13 mouse cellular contexts compared by ENCODE assay signal in the genomic region with DNA sequence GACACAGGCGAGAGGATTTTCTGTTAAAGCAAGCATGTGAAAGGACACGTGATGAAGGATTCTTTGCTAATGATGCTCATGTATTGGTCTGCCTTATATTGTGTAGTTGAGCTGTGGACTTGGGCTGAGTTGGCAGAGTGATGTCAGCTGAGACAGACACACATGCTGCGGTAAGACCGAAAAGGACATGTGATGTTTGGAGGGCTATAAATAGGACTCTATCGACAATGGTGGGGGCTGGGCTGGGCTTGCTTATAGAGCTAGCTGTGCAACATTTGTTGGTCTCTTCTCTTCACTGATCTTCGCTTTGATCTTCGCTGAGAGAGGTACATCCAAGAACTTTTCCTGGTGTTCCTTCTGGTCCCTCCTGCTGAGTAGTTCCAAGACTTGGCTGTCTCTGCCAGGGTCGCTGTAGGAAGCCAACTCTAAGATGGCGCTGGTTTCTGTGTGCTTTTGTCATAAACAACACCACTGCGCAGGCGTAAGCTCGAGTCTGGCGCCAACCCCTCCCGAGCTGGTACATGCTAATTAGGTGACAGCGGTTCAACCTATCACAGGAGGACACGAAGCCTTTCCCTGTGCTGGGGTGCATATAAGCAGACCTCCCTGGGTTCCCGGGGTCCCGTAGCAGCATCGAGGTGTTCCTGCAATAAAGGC.
DNase-seq lines count a peak whose midpoint lies in the region; ATAC-seq and TF ChIP-seq lines count a peak whose summit lies in the region.
"Had no signal": no experiment of that assay in that cellular context is flagged by ENCODE, and none has a peak within 500 bp of the region (broad histone marks: within the 10 kb centered on the region; RNA-seq: fewer than 3 reads in every experiment).

No protein-coding gene starts in this region.

- 67% methylated on average over 19 of the region's 19 CpGs for WGBS in heart, embryonic 14.5 days
- WGBS in heart, adult 2 months = 76% methylated on average over 19 of the region's 19 CpGs
- WGBS in forebrain, embryonic 13.5 days = 73% methylated on average over 19 of the region's 19 CpGs

- TF ChIP-seq POLR2A in heart, adult 2 months (IDR thresholded peaks at IDR 0.05; ENCODE audit: insufficient read depth, low read depth, low read length) = no peak

- DNase-seq in heart, adult 2 months = no peak
- DNase-seq in R1 (ENCODE audit: low read depth, low spot score) = peak; percentile 20
- DNase-seq in cerebellum, adult 18-20 months = peak; percentile 16 to 23
- DNase-seq in kidney, adult 8-10 months = no peak
- no peak for DNase-seq in kidney, postnatal 10 days
- DNase-seq: gastrocnemius, postnatal 36 days; kidney, adult 2 months had no signal

- H3K4me2 ChIP-seq in heart, embryonic 14.5 days (ENCODE audit: low read length) = no peak overlapping the region
- H3K4me2 ChIP-seq in forebrain, embryonic 13.5 days = no peak overlapping the region
- H3K4me2 ChIP-seq: hindbrain, embryonic 15.5 days; lung, embryonic 15.5 days had no signal

- H3K9ac ChIP-seq in heart, embryonic 14.5 days (ENCODE audit: low read length) = no peak overlapping the region
- H3K9ac ChIP-seq in heart, adult 2 months (ENCODE audit: low read depth, low read length) = no peak overlapping the region
- no peak overlapping the region for H3K9ac ChIP-seq in forebrain, embryonic 13.5 days
- H3K9ac ChIP-seq: hindbrain, embryonic 15.5 days; lung, embryonic 15.5 days had no signal

- ATAC-seq in heart, embryonic 14.5 days (ENCODE audit: insufficient number of reproducible peaks, insufficient read depth, low FRiP score, low read depth) = peak; percentile 47; the same call in 1 of the 2 replicates
- no peak for ATAC-seq in forebrain, embryonic 13.5 days
- ATAC-seq: activated CD4-positive, CD25-positive, alpha-beta regulatory T cell, adult 4 months; CD4-positive, CD25-positive, alpha-beta regulatory T cell, adult 4 months had no signal

- intact Hi-C loops in heart, adult 2 months (cut with DNase I) = no loop called here

- H3K79me2 ChIP-seq in heart, adult 2 months (replicated peaks; ENCODE audit: control insufficient read depth, insufficient read depth, low read length) = no peaks in the 10 kb centered on the region

- peak overlapping the region; percentile 36 to 55; a peak in 3 of 4 replicates for H3K27ac ChIP-seq in heart, embryonic 14.5 days (replicated peaks in 1 of 2; ENCODE audit: control insufficient read depth in 1 of 2, insufficient read depth in 1 of 2, low read depth in 2 of 2, low read length in 2 of 2)
- H3K27ac ChIP-seq in heart, adult 2 months = no peak overlapping the region
- H3K27ac ChIP-seq in forebrain, embryonic 13.5 days = peak overlapping the region; percentile 15
- H3K27ac ChIP-seq: hindbrain, embryonic 15.5 days; lung, embryonic 15.5 days had no signal

- TF ChIP-seq CTCF in heart, adult 2 months (IDR thresholded peaks at IDR 0.05) = no peak

- H3K9me3 ChIP-seq in heart, embryonic 14.5 days (ENCODE audit: control insufficient read depth, low read length) = no peaks in the 10 kb centered on the region
- H3K9me3 ChIP-seq in forebrain, embryonic 13.5 days (replicated peaks) = no peaks in the 10 kb centered on the region
- H3K9me3 ChIP-seq: hindbrain, embryonic 15.5 days; lung, embryonic 15.5 days had no signal

- no peak overlapping the region for H3K4me3 ChIP-seq in heart, embryonic 14.5 days (ENCODE audit: control insufficient read depth in 1 of 2, insufficient read depth in 1 of 2, low read depth in 1 of 2, low read length in 2 of 2)
- H3K4me3 ChIP-seq in heart, adult 2 months = no peak overlapping the region
- H3K4me3 ChIP-seq in forebrain, embryonic 13.5 days = no peak overlapping the region
- H3K4me3 ChIP-seq: hindbrain, embryonic 15.5 days; lung, embryonic 15.5 days had no signal

- H3K4me1 ChIP-seq in heart, embryonic 14.5 days (ENCODE audit: control insufficient read depth in 2 of 2, insufficient read depth in 2 of 2, low read length in 2 of 2) = peaks cover 15 to 32% of the 10 kb centered on the region in 2 experiments
- no peaks in the 10 kb centered on the region for H3K4me1 ChIP-seq in heart, adult 2 months (ENCODE audit: control insufficient read depth, insufficient read depth, low read length)
- peaks cover 37% of the 10 kb centered on the region for H3K4me1 ChIP-seq in forebrain, embryonic 13.5 days

- no peak for TF ChIP-seq EP300 in heart, adult 2 months (IDR thresholded peaks at IDR 0.05; ENCODE audit: insufficient read depth, low read depth, low read length)

- no peaks in the 10 kb centered on the region for H3K36me3 ChIP-seq in heart, embryonic 14.5 days (ENCODE audit: control insufficient read depth, insufficient read depth, low read length)
- H3K36me3 ChIP-seq in heart, adult 2 months (ENCODE audit: control insufficient read depth, insufficient read depth, low read length) = no peaks in the 10 kb centered on the region
- no peaks in the 10 kb centered on the region for H3K36me3 ChIP-seq in forebrain, embryonic 13.5 days (ENCODE audit: poor library complexity, severe bottlenecking)
- H3K36me3 ChIP-seq: hindbrain, embryonic 15.5 days; lung, embryonic 15.5 days had no signal

- H3K27me3 ChIP-seq in heart, embryonic 14.5 days (ENCODE audit: control insufficient read depth, insufficient read depth, low read length) = no peaks in the 10 kb centered on the region; the same call in 1 of the 2 replicates
- H3K27me3 ChIP-seq in heart, adult 2 months (ENCODE audit: control insufficient read depth, insufficient read depth, low read length) = no peaks in the 10 kb centered on the region
- peaks cover 4% of the 10 kb centered on the region; the same call in 1 of the 2 replicates for H3K27me3 ChIP-seq in forebrain, embryonic 13.5 days
- H3K27me3 ChIP-seq: hindbrain, embryonic 15.5 days had no signal

Comparison
In these comparisons a context has a peak if more than half of its experiments do, and no peak if none do; other contexts are left out.
1. DNase-seq: peak in R1 (single experiment) and cerebellum, adult 18-20 months (2 of 2); none in heart, adult 2 months (0 of 2), kidney, adult 8-10 months (0 of 2) and kidney, postnatal 10 days (single experiment).